Mouse (Mus musculus): ENCODE results near the gene Nsun7. TPM values are rescaled to one million over a fixed set of nuclear protein-coding genes. Genes with fewer than 3 reads are reported as not detected.

The Nsun7 gene
- polyA plus RNA-seq, 1 experiment from 2014 or later = 1.8 TPM

DNA sequence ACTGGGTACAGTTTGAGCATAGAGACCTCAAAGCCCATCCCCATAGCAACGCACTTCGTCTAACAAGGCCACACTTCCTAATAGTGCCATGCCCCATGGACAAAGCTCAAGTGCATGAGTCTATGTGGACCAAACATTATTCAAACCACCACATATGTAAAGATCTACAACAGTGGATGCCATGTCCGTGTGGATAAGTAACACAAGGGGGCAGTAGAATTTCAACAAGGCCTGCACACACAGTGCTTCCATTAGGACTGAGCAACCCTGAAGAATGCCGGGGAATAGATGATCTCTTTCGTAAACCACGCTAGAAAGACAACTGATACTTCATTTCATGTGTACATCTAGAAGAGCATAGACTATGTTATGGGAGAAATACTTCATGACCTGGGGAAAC, 21.0 kb downstream of the Nsun7 start:
- ATAC-seq (ENCODE audit: insufficient number of reproducible peaks, low FRiP score, low TSS enrichment, low read depth) = no peak
- Histone ChIP-seq H3K9me3 (replicated peaks) (no peaks in the 10 kb centered on the region), H3K9ac (no peak overlapping the region), H3K27ac (replicated peaks) (no peak overlapping the region), H3K27me3 (no peaks in the 10 kb centered on the region; the same call in 1 of the 2 replicates), H3K4me3 (replicated peaks) (no peak overlapping the region), H3K4me1 (no peaks in the 10 kb centered on the region), H3K4me2 (replicated peaks) (no peak overlapping the region), H3K36me3 (no peaks in the 10 kb centered on the region)
- WGBS = 72% methylated on average over 6 of the region's 6 CpGs

DNA sequence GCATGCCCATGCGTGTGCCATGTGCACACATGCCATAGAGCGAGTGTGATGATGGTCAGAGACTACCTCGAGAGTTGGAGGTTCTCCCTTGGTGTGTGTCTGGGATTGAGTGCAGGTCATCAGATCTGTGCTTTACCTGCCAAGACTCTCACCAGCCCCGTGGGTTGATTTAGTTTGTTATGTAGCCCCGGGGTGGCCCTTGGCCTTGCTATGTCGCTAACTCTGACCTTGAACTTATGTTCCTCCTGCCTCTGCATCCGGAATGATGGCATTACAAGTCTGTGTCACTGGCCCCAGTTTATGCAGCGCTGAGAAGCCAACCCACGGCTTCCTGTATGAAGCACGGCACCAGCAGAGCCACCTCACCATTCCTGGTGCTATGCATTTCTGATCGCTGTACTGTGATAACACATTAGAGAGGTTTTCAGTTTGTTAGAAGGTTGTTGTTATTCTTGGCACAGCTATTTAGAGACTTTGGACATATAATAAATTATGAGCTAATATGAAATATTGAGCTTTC, 34.5 kb downstream of the Nsun7 start:
- Histone ChIP-seq H3K27me3 (no peaks in the 10 kb centered on the region), H3K36me3 (no peaks in the 10 kb centered on the region), H3K4me1 (no peaks in the 10 kb centered on the region), H3K27ac (replicated peaks) (no peak overlapping the region), H3K9ac (no peak overlapping the region), H3K4me3 (replicated peaks) (no peak overlapping the region), H3K9me3 (replicated peaks) (no peaks in the 10 kb centered on the region), H3K4me2 (replicated peaks) (no peak overlapping the region)
- ATAC-seq (ENCODE audit: insufficient number of reproducible peaks, low FRiP score, low TSS enrichment, low read depth) = no peak
- WGBS = 84% methylated on average over 11 of the region's 11 CpGs

DNA sequence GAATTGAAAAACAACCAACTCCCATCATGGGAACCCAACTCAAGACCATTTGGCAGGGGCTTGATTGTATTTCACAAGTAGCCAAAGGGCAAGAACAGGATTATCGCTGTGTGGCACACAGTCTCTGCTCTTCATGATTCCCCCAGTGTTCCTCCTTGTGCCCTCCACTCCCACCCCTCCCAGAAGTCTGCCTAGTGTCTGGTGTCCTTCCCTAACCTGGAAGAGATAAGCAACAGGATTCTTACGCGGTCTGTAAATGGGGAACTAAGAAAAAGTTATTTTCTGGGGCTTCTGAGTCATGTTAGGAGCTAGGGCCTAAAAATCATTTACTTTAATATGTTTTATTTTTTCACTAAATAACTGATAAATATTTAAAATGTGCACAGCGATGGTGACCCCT, 35.3 kb downstream of the Nsun7 start:
- Histone ChIP-seq H3K4me2 (replicated peaks) (no peak overlapping the region), H3K9ac (no peak overlapping the region), H3K9me3 (replicated peaks) (no peaks in the 10 kb centered on the region), H3K4me1 (no peaks in the 10 kb centered on the region), H3K27me3 (no peaks in the 10 kb centered on the region), H3K27ac (replicated peaks) (no peak overlapping the region), H3K36me3 (no peaks in the 10 kb centered on the region), H3K4me3 (replicated peaks) (no peak overlapping the region)
- 93% methylated on average over 4 of the region's 4 CpGs for WGBS
- no peak for ATAC-seq (ENCODE audit: insufficient number of reproducible peaks, low FRiP score, low TSS enrichment, low read depth)

DNA sequence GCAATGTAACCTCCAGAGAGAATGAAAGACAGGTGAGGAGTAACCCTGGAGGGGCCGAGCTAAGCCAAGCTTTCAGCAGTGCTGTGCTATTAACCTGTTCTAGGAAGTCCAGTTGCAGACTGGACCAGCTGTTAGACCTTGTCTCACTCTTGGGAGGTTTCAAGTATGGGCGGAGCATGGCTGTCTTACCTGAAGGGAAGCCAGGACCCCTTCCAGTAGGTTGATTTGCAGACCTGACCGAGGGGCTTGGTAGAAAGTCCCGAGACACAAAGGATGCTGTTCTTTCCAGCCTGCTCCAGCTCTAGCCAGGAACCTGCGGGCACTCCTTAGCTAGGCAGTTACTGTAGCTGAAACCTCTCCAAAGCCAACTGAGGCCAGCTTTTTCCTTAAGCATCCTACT, 36.4 kb downstream of the Nsun7 start:
- ATAC-seq (ENCODE audit: insufficient number of reproducible peaks, low FRiP score, low TSS enrichment, low read depth) = no peak
- 94% methylated on average over 5 of the region's 5 CpGs for WGBS
- H3K27ac ChIP-seq (replicated peaks) = no peak overlapping the region
- H3K4me3 ChIP-seq (replicated peaks) = no peak overlapping the region
- H3K4me1 ChIP-seq = no peaks in the 10 kb centered on the region
- no peaks in the 10 kb centered on the region for H3K36me3 ChIP-seq
- no peaks in the 10 kb centered on the region for H3K9me3 ChIP-seq (replicated peaks)
- no peak overlapping the region for H3K4me2 ChIP-seq (replicated peaks)
- H3K9ac ChIP-seq = no peak overlapping the region
- H3K27me3 ChIP-seq = no peaks in the 10 kb centered on the region

DNA sequence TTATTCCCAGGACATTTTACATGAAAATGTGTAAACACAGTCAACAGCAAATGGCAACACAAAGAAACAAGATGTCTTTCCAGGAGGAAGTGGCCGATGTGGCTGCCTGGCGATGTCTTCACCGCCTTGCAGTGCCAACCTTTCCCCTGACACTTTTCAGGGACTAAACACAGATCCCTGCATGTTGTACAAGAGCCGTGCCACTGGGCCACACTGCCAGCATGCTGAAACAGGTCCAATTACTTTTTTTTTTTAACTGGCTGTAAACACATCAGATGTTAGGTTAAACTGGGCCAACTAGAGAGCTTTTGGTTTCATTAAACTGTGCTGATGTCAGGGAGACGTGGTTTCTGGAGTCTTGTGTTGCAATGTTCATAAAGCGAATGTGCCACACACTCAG, 39.2 kb downstream of the Nsun7 start:
- Histone ChIP-seq H3K9ac (no peak overlapping the region), H3K27me3 (no peaks in the 10 kb centered on the region), H3K9me3 (replicated peaks) (no peaks in the 10 kb centered on the region), H3K4me1 (no peaks in the 10 kb centered on the region), H3K27ac (replicated peaks) (no peak overlapping the region), H3K4me2 (replicated peaks) (no peak overlapping the region), H3K4me3 (replicated peaks) (no peak overlapping the region), H3K36me3 (peaks cover 3% of the 10 kb centered on the region; the same call in 1 of the 2 replicates)
- WGBS = 84% methylated on average over 6 of the region's 6 CpGs
- ATAC-seq (ENCODE audit: insufficient number of reproducible peaks, low FRiP score, low TSS enrichment, low read depth) = no peak

DNA sequence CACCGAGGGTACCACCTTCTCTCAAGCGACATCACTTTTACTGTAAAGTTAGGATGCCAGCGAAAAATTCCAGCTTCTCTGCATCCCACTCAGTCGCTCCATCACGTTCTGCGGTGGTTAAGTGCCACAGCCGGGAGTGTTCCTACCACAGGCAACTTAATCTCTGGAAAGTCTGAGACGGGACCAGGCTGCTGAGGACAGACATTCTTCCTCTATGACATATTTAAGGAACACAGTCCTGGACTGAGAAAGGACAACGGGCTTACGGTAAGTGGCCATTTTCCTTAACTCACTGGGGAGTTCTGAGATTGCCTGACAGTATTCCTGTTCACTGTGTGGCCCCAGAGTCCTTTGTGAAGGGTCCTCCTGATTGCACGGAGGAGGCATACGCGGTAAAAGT, 40.9 kb downstream of the Nsun7 start:
- Histone ChIP-seq H3K9me3 (replicated peaks) (no peaks in the 10 kb centered on the region), H3K27ac (replicated peaks) (no peak overlapping the region), H3K4me1 (no peaks in the 10 kb centered on the region), H3K9ac (no peak overlapping the region), H3K4me2 (replicated peaks) (no peak overlapping the region), H3K4me3 (replicated peaks) (no peak overlapping the region), H3K27me3 (no peaks in the 10 kb centered on the region), H3K36me3 (peaks cover 3% of the 10 kb centered on the region; the same call in 1 of the 2 replicates)
- no peak for ATAC-seq (ENCODE audit: insufficient number of reproducible peaks, low FRiP score, low TSS enrichment, low read depth)
- 80% methylated on average over 13 of the region's 13 CpGs for WGBS

DNA sequence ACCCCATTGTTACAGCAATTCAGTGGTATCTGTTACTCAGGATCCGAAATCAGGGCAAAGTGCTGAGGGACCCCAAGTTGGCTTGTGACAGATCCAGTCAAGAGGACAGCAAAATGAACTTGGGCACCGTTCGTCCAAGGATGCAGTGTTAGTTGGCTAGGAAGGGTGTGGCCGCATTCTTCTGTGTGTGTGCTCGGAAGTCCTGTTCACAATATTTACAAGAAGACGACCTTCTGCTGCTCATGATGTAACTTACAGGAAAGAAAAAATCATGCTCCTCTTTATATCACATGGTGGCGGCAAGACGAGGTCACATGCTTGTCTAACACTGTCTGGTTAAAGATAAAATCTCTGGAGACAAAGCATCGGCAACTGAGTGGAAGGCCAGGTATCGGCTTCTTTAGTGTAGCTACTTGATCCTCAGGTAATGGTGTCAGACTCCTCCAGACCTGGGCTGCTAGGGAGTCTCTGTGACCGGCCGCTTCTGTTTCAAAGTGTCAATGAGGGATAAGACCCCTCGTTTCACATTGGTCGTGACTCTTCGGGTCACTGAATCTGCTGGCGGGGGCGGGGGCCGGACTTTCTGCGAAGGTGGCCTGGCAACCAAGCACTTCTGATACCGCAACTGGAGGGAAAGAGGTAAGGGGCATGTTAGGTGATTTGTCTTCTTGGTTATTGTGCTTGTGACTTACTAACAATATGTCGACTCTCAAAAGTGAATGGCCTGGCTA, 42.6 kb downstream of the Nsun7 start:
- H3K9ac ChIP-seq = no peak overlapping the region
- H3K9me3 ChIP-seq (replicated peaks) = no peaks in the 10 kb centered on the region
- no peaks in the 10 kb centered on the region for H3K4me1 ChIP-seq
- H3K4me3 ChIP-seq (replicated peaks) = no peak overlapping the region
- no peak for ATAC-seq (ENCODE audit: insufficient number of reproducible peaks, low FRiP score, low TSS enrichment, low read depth)
- H3K27me3 ChIP-seq = no peaks in the 10 kb centered on the region
- no peak overlapping the region for H3K4me2 ChIP-seq (replicated peaks)
- WGBS = 88% methylated on average over 21 of the region's 21 CpGs
- H3K36me3 ChIP-seq = peaks cover 5% of the 10 kb centered on the region; the same call in 1 of the 2 replicates
- no peak overlapping the region for H3K27ac ChIP-seq (replicated peaks)

DNA sequence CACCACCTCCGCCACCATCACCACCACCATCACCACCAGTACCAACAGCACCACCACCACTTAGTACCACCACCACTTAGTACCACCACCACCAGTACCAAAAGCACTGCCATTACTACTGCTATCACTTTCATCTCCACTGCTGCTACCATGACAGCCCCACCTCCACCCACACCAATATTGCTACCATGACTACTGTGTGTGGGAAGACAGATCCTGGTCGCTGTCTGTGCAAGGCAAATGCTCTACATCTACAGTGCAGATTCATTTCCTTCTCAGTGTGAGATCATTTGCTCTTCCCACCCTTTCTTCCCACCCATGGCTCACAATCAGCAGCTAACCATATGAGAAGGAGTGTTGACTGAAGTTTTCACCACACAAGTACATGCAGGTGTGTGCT, 43.2 kb downstream of the Nsun7 start:
- Histone ChIP-seq H3K27ac (replicated peaks) (no peak overlapping the region), H3K4me1 (no peaks in the 10 kb centered on the region), H3K9me3 (replicated peaks) (no peaks in the 10 kb centered on the region), H3K4me3 (replicated peaks) (no peak overlapping the region), H3K4me2 (replicated peaks) (no peak overlapping the region), H3K27me3 (no peaks in the 10 kb centered on the region), H3K9ac (no peak overlapping the region), H3K36me3 (peaks cover 11% of the 10 kb centered on the region; the same call in 1 of the 2 replicates)
- no peak for ATAC-seq (ENCODE audit: insufficient number of reproducible peaks, low FRiP score, low TSS enrichment, low read depth)
- WGBS = 98% methylated on average over 2 of the region's 2 CpGs

DNA sequence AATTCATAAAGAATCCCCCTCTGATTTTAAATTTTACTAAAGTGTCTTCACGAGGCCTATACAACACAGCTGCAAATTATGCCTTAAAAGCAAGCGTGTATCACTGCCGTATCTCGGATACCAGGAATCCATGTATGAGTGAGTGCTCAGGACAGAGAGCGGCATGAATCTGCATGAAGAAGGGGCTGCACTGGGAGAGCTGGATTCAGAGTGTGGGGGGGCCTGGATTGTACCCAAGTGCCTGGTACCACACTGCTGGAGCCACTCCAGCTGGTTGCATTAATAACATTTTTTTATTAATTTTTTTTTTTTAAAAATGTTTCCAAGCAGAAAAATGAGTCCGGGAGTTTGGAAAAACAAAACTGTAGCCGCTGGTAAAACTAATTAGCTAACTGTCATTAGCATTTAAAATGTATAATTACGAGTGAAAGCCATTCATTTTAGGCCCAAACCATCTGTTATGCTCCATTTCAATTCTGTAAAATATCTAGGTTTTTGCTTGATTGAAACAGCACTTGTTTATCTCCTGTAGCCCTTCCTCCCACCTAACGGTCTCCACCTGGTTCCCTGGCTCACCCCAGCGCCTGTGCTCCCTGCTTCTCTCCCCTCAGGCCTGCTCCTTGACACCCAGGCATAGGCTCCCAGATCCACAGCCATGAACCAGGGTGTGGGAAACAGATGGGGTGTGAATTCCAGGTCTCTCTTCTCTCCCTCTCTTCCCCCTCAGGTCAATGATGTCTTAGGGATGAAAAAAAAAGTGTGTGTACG, 44.8 kb downstream of the Nsun7 start:
- no peak overlapping the region for H3K9ac ChIP-seq
- H3K4me3 ChIP-seq (replicated peaks) = no peak overlapping the region
- no peaks in the 10 kb centered on the region for H3K27me3 ChIP-seq
- H3K4me2 ChIP-seq (replicated peaks) = no peak overlapping the region
- no peak overlapping the region for H3K27ac ChIP-seq (replicated peaks)
- no peak for ATAC-seq (ENCODE audit: insufficient number of reproducible peaks, low FRiP score, low TSS enrichment, low read depth)
- H3K4me1 ChIP-seq = no peaks in the 10 kb centered on the region
- no peaks in the 10 kb centered on the region for H3K9me3 ChIP-seq (replicated peaks)
- 71% methylated on average over 11 of the region's 11 CpGs for WGBS
- peaks cover 18% of the 10 kb centered on the region for H3K36me3 ChIP-seq

DNA sequence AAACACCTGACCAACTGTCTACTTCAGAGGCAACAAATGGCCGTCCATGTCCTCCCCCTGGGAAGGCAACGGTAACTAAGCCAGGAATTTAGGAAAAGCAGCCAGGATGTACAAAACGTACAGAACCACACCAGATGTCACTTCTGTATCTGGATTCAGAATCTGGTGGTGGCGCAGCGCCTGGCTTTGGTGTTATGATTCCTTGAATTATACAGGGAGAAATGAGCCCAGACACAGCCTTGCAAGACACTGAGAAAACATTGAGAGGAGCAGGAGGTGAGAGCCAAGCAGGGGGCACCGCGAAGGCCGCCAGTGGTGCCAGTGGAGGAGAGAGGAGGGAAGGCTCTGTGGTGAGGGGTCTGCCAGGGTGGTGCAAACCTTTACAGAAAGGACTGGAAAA, 45.8 kb downstream of the Nsun7 start:
- Histone ChIP-seq H3K36me3 (peaks cover 21% of the 10 kb centered on the region), H3K9me3 (replicated peaks) (no peaks in the 10 kb centered on the region), H3K9ac (no peak overlapping the region), H3K27ac (replicated peaks) (no peak overlapping the region), H3K4me2 (replicated peaks) (no peak overlapping the region), H3K4me1 (no peaks in the 10 kb centered on the region), H3K27me3 (no peaks in the 10 kb centered on the region), H3K4me3 (replicated peaks) (no peak overlapping the region)
- WGBS = 73% methylated on average over 8 of the region's 8 CpGs
- ATAC-seq (ENCODE audit: insufficient number of reproducible peaks, low FRiP score, low TSS enrichment, low read depth) = no peak

DNA sequence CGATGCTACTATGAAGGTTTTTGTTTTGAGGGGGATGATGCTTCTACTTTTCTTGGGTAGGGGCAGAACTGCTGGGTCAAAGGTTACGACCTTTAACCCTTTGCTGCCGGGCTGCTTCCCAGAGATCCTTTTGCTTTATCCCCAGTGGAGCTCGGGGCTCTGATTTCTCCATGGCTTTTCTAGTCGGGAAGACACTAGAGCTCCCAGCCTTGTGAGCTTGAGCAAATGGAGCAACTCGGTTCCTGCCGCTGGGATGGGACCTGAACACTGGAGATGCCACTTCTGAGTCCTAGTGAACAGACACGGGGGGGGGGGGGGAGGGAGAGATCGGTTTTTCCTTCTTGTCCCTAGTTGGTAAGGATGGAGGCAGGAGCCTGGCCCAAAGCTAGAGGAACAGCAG, 50.6 kb downstream of the Nsun7 start:
- no peaks in the 10 kb centered on the region for H3K9me3 ChIP-seq (replicated peaks)
- H3K36me3 ChIP-seq = peaks cover 25% of the 10 kb centered on the region
- no peak overlapping the region for H3K27ac ChIP-seq (replicated peaks)
- 49% methylated on average over 9 of the region's 9 CpGs for WGBS
- H3K9ac ChIP-seq = no peak overlapping the region
- no peaks in the 10 kb centered on the region for H3K4me1 ChIP-seq
- no peak overlapping the region for H3K4me2 ChIP-seq (replicated peaks)
- H3K27me3 ChIP-seq = no peaks in the 10 kb centered on the region
- H3K4me3 ChIP-seq (replicated peaks) = no peak overlapping the region
- ATAC-seq (ENCODE audit: insufficient number of reproducible peaks, low FRiP score, low TSS enrichment, low read depth) = no peak
